Mouse (Mus musculus) CH12.LX (cell line): ENCODE measurements around the gene Nufip1.
A peak's percentile ranks its signal among the peaks of the same experiment; 100 is the strongest.

Experiments
- BHLHE40 ChIP-seq: IDR thresholded peaks from 2 replicates; pipeline ENCODE4 v1.6.1; 2011; ENCODE audit warnings: mild to moderate bottlenecking, low read depth, low read length, improper control_type of control experiment
- CHD1 ChIP-seq: IDR thresholded peaks from 2 replicates; pipeline ENCODE4 v1.6.1; 2012; ENCODE audit warnings: low read depth, low read length, improper control_type of control experiment, inconsistent platforms
- CTCF ChIP-seq, 2 experiments: IDR thresholded peaks in 1 of 2; conservative IDR thresholded peaks in 1 of 2; 2 replicates each; pipeline ENCODE4 v1.5.1; 2011 to 2012; ENCODE audit warnings: low read depth in 2 of 2, low read length in 2 of 2, improper control_type of control experiment in 1 of 2, inconsistent platforms in 1 of 2, mild to moderate bottlenecking in 1 of 2, moderate library complexity in 1 of 2
- EP300 ChIP-seq: IDR thresholded peaks from 2 replicates; pipeline ENCODE4 v1.6.1; 2011; ENCODE audit warnings: low read length, improper control_type of control experiment
- KAT2A ChIP-seq: IDR thresholded peaks from 2 replicates; pipeline ENCODE4 v1.6.1; 2012; ENCODE audit warnings: low read length, improper control_type of control experiment, inconsistent platforms; ENCODE audit not compliant: insufficient replicate concordance
- MEF2A ChIP-seq: IDR thresholded peaks from 2 replicates; pipeline ENCODE4 v1.6.1; 2014; ENCODE audit warnings: low read depth, mild to moderate bottlenecking, inconsistent platforms, low read length, improper control_type of control experiment, borderline replicate concordance
- MXI1 ChIP-seq: IDR thresholded peaks from 2 replicates; pipeline ENCODE4 v1.6.1; 2011; ENCODE audit warnings: mild to moderate bottlenecking, low read depth, low read length, improper control_type of control experiment
- MYC ChIP-seq: IDR thresholded peaks from 2 replicates; pipeline ENCODE4 v1.6.1; 2011; ENCODE audit warnings: low read depth, mild to moderate bottlenecking, improper control_type of control experiment, low read length
- POLR2A ChIP-seq: IDR thresholded peaks from 2 replicates; pipeline ENCODE4 v1.6.1; 2011; ENCODE audit warnings: low read depth, mild to moderate bottlenecking, improper control_type of control experiment, low read length
- POLR2AphosphoS2 ChIP-seq: IDR thresholded peaks from 2 replicates; pipeline ENCODE4 v1.6.1; 2011; ENCODE audit warnings: low read depth, low read length, improper control_type of control experiment
- TCF12 ChIP-seq: IDR thresholded peaks from 2 replicates; pipeline ENCODE4 v1.6.1; 2014; ENCODE audit warnings: low read depth, mild to moderate bottlenecking, inconsistent platforms, low read length, improper control_type of control experiment
- ZC3H11A ChIP-seq: IDR thresholded peaks from 2 replicates; pipeline ENCODE4 v1.6.1; 2012; ENCODE audit warnings: low read depth, mild to moderate bottlenecking, inconsistent platforms, low read length, improper control_type of control experiment
- ZKSCAN1 ChIP-seq: IDR thresholded peaks from 2 replicates; pipeline ENCODE4 v1.6.1; 2012; ENCODE audit warnings: low read depth, inconsistent platforms, low read length, improper control_type of control experiment, borderline replicate concordance
- ZNF384 ChIP-seq: IDR thresholded peaks from 2 replicates; pipeline ENCODE4 v1.6.1; 2012; ENCODE audit warnings: low read depth, low read length, improper control_type of control experiment, inconsistent platforms

DNA sequence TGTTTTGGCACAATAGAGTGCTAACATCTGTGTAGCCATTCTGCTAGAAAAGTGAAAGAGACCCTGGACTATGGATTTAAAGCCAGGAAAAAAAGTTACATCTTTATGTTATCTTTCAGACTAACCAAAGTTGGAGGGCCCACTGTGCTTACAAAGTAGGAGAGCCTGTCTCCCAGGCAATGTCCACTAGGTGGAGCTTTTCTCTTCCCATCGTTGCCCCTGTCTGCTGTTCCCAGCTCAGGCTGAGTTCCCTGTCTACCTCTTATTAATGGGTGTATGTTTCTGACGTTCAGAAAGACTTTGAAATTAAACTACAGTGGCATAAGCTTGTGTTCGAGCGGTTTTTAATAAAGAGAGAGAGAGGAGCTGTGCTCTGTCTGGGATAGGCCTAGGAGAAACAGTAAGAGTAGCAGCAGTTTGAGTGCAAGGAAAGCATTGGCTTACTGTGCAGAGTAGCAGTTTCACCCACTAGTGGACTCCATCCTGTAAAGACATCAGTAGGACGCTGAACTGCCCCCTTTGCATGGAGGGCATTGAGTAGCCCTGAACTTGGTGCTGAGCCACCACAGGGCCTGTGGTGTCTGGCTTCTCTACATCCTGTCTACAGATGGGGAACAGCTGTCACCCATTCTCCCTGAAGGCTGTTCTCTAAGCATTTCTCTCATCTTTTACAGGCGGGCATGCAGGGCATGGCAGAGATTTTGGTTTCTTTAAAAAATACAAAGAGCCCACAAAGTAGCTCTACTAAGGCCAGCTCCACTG, 11.4 kb downstream of the Nufip1 start:
- TF ChIP-seq MXI1 (no peak), CTCF (conservative IDR thresholded peaks at IDR 0.05 in 1 of 2, IDR thresholded peaks at IDR 0.05 in 1 of 2; ENCODE audit: low read depth in 2 of 2, low read length in 2 of 2) (peak; percentile 71 to 78), KAT2A (no peak), POLR2A (no peak), ZNF384 (no peak), MYC (no peak), BHLHE40 (no peak), ZKSCAN1 (no peak), MEF2A (no peak), POLR2AphosphoS2 (no peak), ZC3H11A (no peak), TCF12 (no peak), EP300 (no peak), CHD1 (no peak)
